Mouse (Mus musculus): Measurements from ENCODE around the gene Alyref.

Gene Alyref

DNA sequence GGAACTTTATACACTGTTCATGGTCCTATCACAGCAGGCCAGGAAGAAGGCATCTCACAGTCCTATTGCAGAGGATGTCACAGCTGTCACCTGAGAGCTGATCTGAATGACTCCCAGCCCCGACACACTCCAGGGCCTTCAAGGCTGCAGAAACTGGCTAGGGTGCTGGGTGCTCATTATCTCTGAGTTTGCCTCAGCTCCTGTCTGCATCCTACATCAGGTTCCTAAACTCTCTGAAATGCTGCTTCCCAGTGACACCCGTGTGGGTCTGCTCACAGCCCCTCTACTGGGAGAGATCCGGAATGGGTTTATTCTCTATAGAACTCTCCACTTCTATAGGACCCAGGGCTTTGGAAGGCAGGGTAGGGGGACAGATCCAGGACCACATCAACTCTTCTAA is 50.0 kb downstream of the Alyref start:
- DNase-seq (ENCODE audit: inconsistent age in 2 of 2, low spot score in 1 of 2): no peak

DNA sequence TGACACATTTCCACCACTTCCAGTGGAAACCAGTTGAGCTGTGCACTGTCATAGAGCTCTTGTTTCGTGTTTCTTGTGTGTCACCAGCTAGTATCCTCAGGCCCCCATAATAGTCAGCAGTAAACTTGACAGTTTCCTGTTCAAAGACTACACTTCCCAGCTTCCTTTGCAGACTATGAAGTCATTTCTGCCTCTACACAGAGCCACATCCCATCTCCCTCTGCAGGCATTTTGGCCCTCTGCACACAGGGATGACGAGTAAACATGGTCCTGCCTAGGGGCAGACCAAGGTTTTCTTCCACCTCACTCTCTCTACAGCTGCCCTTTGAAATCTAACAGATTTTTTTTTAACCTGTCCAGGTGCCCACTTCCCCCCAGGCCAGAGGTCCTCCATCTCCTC is 50.7 kb downstream of the Alyref start:
- peak in 1 of 2 experiments; percentile 54 for DNase-seq (ENCODE audit: inconsistent age in 2 of 2, low spot score in 1 of 2)

DNA sequence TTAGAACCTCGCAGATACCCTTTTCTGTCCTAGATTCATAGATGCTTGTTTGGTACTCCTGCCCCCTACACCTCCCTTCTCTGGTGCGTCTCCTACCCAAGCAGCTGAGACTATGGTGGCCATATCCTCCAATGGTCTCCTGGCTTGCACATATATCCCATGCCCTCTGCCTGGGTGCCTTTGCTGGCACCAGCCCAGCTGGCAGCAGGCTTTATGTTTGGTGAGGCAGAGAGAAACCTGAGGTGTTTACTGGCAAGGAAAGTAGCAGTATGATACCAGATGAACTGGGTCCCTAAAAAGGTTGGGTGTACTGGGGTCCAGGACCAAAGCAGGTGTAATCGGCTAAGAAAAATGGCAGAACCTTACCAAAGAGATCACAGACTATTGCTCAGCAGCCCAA is 52.2 kb downstream of the Alyref start:
- DNase-seq (ENCODE audit: inconsistent age in 2 of 2, low spot score in 1 of 2): no peak

DNA sequence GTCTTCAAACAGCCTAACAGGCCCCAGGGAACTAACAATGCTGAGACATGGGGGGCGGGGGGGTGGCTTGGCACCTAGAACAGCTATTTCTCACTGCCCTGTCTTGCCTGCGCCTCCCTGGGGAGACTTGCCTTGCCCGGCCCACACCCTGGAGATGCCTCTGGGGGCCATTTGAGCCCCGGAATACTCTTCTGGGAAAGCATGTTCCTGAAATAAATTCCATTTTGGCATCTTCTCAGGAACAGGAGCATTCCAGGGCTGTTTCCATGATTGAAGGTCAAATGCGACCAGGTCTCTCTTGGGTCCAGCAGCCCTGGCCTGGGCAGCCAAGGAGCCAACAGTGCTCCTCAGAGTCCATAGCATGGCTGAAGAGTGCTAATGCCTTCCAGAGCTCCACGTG is 55.8 kb downstream of the Alyref start:
- peak in 1 of 2 experiments; percentile 48 for DNase-seq (ENCODE audit: inconsistent age in 2 of 2, low spot score in 1 of 2)

All from adrenal gland, adult (tissue).